Mouse (Mus musculus): ENCODE measurements around the gene Tcf20.

DNA sequence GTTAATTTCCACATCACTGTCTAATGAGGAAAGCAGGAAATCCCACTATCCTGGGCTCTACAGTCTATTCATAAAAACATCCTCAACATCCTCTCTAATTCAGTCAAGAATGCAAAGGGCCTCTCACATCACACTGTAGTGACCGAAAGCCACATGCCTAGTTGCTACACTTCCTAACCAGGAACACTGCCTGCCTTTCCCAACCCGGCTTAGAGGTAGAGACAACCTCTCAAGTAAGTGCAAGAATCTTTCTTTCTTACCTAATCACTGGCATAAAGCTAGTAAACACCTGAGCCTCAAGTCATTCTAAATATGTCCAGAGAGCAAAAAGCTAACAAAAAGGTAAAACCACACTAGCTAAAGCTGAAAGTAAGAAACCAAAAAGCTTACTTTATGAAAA is 110.8 kb downstream of the Tcf20 start:
- TF ChIP-seq CTCF (IDR thresholded peaks at IDR 0.05; ENCODE audit: low read depth, low read length) (no peak), POLR2A (IDR thresholded peaks at IDR 0.05; ENCODE audit: insufficient read depth, low read length) (no peak)

Measured in ES-Bruce4 (cell line).